Mouse (Mus musculus): ENCODE data around the gene Gm7356. TPM values are rescaled to one million over a fixed set of nuclear protein-coding genes. Genes with fewer than 3 reads are reported as not detected.

Gm7356 gene
- polyA plus RNA-seq, 1 experiment from 2014 or later = not detected

Other genes with a start within 250 kb of the Gm7356 start
- gene Afdn, start 243.2 kb downstream of the Gm7356 start, polyA plus RNA-seq (2016; fragmentation: Nextera tagmentation; extraction: Ambion mirVana) = 72.1 and 73.1 TPM in 2 replicates
- gene Tcte2, start 241.9 kb downstream of the Gm7356 start, polyA plus RNA-seq (2016; fragmentation: Nextera tagmentation; extraction: Ambion mirVana) = 5.6 and 6.1 TPM in 2 replicates
- not detected in 2 replicates for gene Gm7168, start 55.3 kb downstream of the Gm7356 start, polyA plus RNA-seq (2016; fragmentation: Nextera tagmentation; extraction: Ambion mirVana)
- not detected in 2 replicates for gene Gm7358, start 55.8 kb upstream of the Gm7356 start, polyA plus RNA-seq (2016; fragmentation: Nextera tagmentation; extraction: Ambion mirVana)
- gene Dact2, start 200.6 kb upstream of the Gm7356 start, polyA plus RNA-seq (2016; fragmentation: Nextera tagmentation; extraction: Ambion mirVana) = 0.42 and 0.48 TPM in 2 replicates

Measured in midbrain, embryonic 10.5 days (tissue).